Mouse (Mus musculus) cerebellum, adult (tissue): ENCODE data around the gene Ddx18.

Source experiments
- ATAC-seq: cut with Nextera tagmentation; 2 replicates; pipeline ENCODE4 v1.9.2; 2017; ENCODE audit warnings: mild to moderate bottlenecking, moderate library complexity, mixed read lengths; ENCODE audit not compliant: insufficient number of reproducible peaks, low FRiP score, low TSS enrichment

Ddx18 gene

DNA sequence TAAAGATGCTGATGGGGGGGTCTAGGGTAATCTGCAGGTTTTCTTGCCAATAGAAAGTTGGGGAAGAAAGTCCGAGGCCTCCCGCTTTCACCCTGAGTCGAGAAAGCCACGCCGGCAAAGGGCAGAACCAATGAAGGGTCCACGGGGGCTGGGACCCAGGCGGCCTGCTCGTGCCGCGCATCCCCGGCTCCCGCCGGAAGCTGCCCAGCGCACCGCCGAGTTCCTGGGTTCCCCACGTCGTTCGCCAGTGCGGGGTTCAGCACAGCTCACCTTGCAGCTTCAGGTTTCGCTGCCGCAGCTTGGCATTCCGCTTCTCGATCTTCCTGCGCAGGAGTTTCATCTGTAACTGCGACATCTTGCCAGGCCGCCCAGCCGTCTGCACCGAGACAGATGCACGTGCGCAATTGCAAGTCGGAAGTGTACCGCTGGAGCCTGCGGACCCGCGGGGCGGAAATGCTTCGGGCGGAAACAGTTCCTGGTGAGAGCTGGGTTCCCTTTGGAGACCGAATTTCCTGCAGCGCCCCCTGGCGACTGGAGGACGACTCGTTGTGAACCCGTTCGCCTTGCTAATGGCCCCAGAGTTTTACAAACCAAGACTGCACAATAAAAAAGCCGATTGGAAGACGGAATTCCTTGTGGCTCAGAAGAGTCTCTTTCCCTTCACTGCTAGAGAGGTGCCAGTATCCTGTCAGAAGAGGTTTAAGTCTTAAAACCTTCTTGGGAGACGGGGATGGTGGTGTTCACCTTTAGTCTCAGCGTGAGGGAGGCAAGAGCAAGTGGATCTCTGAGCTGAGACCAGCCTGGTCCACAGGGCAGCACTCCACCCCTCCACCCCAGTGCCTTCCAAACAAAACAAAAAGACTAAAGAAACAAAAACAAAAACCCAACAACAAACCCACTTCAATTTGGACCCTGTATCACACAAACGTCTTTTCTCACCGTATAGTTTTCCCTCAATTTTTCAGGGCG is at the start of gene Ddx18:
Gene Ddx18, minus strand, starts transcription at position 469 of the 969 bp plus-strand sequence.
- ATAC-seq = peak; percentile 94

DNA sequence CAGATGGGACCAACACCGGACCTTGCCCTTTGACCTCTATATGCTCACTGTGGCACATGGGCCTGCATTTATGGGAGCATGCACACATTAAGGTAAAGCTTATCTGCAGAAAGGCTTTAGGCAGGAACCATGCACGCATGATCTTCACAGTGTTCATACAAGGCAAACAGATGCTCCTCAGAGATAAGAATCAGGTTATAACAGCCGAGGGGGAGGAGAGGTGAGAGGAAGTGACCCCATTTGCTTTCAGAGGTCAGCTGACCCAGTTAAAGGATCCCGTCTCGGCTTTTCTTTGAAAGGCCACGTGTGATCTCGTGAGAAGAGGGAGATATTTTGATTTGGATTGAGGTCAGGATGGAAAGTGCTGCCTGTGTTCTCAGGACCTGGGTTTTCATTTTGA is 40.2 kb upstream of the Ddx18 start:
- no peak for ATAC-seq

DNA sequence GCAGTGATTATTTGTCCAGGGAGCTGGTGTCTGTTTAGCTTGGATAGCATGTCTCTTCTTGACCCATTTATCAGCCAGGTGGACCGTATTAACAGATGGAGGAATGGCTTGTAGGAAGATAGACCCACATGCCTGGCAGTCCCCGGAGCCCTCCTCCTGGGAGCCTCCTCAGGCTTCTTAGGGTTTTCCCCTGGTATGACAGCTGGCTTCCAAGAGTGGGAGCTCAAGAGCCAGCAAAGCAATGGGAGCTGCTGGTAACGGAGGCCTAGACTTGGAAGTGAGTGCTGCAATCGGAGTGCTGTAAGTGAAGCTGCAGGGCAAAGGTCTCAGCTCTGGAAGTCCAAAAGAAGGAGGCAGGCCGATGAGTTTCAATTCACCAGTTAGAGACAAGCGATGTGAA is 37.3 kb upstream of the Ddx18 start:
- peak; percentile 93 for ATAC-seq

DNA sequence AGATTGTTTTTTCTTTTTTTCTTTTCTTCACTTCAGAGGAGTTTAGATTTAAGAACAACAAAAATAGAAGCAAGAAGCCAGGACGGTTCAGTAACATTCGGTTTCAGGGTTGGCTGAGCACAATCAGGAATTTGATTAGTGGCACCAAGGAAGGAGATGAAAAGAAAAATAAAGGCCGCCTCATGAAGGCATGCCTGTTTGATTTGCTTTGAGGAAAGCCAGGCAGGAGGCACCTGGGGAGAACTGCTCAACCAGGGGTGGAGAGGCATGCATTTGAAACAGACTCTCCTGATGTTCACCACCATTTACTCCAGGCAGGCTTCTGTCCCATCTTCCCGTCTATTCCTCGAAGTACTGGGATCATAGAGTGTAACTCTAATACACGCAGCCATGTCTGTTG is 34.1 kb upstream of the Ddx18 start:
- no peak for ATAC-seq

DNA sequence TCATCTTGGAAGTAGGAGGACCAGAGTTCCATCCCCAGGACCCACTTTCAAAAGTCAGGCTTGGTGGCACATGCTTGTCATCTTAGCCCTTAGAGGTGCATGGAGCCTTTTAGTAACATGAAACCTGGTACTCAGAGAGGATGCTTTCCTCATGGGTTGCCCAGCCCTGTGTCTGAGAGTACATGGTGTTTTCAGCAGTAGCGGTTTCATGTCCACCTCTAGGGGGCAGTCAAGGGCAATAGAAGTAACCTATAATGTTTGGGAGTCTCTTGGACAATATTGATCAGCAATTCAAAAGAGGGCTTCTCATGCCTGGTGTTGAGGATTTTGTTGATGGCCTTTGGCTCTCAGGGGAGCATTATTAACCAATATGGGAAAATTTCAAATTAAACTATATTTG is 33.3 kb upstream of the Ddx18 start:
- ATAC-seq = no peak

DNA sequence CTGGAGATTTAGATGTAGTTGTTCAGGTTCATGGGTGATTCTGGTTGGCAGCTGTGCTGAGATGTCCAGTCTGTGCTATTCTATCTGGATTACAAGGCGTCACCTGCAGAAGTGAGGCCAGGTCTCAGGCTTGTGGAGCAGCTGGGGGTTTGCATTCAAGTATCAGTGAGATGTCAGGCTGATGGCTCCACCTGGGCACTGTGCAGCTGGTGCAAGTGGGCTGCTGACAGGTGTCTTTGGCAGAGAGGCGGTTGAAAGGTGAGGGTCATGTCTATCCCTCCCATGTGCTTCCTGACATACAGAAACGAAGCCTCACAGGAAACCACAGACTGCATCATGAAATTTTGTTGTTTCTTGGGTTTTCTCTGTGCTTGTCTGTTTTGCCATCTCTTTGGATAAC is 30.6 kb upstream of the Ddx18 start:
- ATAC-seq = no peak

DNA sequence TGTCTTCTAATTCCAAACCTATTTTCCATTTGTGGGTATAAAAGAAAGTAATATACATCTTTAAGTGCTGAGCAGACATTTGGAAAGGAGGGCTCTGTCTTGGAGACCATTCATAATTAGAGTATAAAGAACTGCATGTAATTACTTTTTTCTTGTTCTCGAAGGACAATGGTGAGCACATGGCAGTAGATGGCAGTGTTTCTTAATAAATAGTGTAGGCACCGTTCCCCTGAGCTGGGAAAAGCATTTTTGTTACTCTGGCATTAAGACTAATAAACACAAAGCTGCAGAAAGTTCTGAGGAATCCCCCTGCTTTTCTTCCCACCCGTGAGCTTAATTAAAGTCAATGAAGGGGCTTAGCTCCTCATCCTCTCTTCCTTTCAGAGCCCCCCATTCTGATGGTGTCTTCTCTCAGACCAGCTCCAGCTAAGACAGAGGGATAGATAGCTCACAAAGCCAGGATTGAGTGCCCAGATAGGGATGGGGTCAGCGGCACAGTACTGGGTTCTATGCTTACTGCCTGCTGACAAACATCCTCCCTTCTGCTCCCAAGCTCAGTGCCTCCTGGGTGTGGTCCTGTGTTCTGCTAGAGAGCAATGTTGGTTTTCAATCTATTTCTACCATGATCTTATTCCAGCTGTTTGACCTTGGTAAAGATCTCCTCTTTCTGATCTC is 29.3 kb upstream of the Ddx18 start:
- ATAC-seq = 0 out of 2 replicates have a peak, but pooled peaks have one; percentile 23

DNA sequence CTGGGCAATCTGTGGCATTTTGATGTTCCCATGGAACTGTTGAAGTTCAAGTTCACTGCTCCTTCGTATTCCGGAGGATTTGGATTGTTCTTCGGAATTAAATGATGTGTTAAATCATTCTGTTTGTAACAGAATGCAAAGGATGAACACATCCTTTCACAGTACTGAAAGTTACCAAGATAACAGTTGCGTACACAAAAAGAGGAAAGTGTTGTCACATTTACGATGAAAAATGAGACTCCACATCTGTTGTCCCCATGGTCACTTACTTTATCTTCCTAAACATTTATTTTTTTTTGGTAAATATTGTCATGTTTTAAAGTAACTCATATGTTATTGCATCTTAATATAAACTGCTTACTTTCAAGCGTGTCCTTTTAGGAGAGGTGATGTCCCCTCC is 17.0 kb upstream of the Ddx18 start:
- no peak for ATAC-seq

DNA sequence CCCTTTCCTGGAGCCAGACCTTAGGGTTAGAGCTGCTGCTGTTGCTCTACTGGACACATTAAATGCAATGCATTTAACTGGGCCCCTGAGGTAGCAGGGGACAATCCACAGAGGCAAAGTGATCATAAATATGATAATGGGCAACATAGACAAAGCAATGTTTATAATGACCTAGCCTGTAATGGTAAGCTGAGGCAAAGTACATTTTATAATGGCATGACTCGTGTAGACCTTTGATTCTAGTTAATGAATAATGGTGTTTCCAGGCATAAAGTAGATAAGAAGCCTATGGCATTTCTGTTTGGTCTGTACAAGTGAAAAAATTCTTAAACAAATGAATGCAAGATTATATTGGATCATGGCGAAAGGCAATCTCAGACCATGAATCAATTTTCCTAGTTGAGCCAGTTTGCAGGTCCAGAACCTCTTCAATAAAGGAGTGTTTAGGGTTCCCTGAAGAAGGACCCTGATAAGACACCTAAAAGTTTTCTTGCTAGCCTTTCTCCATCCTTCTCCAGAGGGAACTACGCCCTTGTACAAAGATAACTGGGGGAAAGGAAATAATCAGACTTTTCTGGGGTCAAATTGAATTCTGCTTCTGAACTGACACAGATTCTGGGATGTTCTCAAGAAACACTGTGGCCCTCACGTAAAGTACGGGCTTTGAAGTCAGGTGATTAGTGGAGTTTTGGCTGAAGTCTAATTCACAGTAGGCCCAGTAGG is 13.5 kb upstream of the Ddx18 start:
- no peak for ATAC-seq

DNA sequence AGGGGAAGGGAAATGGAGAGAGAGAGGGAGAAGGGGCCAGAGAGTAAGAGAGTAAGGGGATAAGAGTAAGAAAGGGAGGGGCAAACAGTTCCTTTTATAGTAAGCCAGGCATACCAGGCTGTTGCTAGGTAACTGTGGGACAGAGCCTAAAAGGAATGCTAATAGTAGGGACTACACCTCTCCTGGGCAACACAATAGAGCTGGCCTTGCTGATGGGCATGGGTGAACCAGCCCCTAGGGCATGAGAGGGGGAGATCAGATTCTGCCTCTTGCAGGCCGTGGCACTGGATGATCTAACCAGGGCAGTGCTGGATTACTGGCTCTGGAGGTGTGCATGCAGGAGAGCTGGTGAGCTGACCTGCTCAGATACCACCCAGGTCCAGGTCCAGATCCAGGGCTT is 9.7 kb upstream of the Ddx18 start:
- no peak for ATAC-seq

DNA sequence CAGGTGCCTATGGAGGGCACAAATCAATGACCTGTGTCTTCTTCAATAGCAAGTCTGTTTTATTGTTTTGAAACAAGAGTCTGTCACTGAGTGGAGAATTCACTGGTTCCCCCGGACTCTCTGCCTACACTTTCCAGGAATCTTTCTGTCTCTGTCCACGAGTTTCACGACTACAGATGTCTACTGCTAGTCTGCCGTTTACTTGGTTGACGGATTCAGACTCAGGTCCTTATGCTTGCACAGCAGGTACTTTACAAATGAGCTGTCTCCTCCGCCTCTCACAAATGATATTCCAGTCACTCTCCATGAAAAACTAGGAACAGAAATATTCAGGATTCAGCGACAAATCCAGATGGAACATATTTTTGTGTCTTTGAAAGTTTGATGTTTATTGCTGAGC is 2.7 kb upstream of the Ddx18 start:
- ATAC-seq = no peak

DNA sequence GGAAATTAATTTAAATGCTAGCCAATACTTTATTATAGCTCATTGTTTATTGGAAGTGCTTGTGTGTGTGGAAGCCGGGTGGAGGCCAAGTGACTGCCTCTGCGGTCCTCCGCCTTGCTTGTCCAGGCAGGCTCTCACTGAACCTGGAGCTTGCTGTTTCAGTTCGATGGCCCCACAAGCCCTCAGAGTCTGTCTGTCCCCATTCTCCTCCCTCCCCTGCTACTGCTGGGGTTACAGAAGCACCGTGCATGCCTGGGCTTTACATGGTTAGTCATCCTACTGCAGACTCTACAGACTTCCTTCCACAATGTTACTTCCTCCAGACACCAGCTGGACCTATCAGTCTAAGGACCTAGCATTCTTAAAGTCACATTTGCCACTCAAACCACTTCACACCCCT is 9.9 kb downstream of the Ddx18 start:
- no peak for ATAC-seq

DNA sequence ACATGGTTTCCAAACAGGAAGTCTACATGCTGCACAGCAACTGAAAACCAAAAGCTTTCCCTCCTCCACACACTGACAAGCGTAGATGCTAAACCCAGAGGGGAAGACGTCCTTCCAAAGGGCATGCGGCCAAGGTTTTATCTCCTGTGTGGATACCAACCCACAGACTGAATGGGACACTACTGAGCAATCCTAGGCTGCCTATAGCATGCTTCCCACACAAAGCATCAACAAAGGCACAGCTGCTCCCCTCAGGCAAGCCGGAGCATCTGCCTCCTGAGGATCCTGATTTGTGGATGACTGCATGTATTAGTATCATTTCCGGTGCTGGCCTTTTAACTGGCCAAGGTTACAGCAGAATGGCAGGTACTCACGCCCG is 16.3 kb downstream of the Ddx18 start:
- ATAC-seq = no peak

DNA sequence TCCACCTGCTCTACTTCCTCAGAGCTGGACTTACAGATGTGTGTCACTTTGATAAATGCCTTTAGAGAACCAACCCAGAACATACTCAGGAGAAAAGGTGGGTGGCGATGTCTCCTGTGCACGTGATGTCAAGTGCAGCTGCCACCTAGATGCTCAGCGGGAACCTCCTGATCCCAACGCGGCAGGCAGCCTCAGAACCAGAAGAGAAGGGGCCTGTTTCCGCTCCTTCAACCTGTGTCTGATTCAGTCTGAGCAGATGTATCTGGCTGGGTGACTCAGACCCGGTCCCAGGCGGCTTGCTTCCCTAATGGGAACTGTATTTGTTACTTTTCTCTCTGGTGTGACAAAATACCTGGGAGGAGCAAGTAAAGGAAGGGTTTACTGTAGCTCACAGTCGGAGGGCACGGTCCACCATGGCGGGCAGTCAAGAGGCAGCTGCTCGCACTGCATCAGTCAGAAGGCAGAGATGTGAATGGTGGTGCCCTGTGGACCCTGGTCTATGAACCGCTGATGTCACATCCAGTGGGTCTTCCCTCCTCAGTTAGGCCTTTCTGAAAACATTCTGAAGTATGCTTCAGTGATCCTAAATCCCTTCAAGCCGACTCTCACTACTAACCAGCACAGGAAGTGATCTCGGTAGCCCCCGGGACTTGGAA is 16.9 kb downstream of the Ddx18 start:
- ATAC-seq = no peak

DNA sequence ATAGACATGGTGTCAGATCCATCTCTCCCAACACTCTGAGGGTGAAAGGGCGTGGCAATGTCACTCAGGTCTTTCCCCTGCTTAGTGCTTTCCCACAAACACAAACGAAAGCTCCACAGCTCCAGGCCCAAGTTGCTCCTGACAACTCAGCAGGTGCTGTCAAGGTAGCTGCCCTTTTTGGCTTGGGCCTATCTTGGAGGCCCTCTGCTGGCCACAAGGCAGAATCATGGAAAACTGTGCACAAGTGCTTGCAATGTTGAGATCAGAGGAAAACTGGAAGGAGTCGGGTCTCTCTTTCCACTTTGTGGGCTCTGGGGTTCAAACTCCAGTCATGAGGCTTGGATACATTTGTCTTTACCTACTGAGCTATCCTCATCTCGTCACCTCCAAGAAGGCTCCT is 18.3 kb downstream of the Ddx18 start:
- ATAC-seq = no peak

DNA sequence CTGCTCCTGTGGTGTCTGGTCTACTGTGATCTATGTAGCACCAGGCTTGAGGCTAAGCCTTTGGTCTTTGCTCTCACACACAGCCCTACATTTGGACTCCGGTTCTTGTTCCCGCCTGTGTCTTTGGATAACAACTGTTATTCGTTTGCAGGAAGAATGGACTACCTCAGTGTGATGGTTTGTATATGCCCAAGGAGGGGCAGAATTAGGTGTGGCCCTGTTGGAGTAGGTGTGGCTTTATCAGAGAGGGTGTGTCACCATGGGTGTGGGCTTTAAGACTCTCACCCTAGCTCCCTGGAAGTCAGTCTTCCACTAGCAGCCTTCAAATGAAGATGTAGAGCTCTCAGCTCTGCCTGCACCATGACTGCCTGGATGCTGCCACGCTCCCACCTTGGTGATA is 19.1 kb downstream of the Ddx18 start:
- ATAC-seq = no peak

DNA sequence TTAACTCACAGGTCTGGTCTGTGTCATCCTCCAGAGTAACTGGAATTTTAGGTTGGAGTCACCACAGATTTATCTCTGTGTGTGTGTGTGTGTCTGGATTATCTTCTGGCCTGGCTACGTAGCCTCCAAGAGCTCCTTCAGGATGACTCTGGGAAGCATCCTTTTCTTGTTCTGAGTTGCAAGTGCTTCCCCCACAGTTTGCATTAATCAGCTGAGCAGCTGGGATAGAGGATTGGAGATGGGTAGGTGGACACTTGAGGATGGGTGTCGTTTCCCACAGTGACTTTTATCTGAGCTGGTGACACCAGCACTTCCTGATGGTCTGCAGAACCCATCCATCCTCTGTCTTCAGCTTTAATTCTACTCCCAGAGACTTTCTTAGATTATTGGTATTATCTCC is 20.9 kb downstream of the Ddx18 start:
- ATAC-seq = no peak

DNA sequence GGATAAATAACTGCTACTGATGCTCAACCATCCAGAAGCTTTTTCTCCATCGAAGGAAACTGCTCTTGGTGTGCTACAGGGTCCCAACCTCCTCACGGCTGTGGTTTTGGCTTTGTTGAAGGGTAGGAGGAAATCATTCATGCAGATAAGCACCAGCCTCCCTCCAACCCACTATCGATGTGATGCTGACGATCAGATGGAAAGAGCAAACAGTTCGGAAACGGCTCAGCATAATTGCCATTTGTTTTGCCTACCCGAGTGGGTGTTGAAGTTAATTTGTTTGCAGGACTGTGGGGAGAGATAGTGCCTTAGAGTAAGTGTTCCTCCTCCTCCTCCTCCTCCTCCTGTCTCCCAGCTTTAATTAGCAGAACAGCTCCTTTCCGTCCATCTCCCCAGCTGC is 27.4 kb downstream of the Ddx18 start:
- ATAC-seq = no peak

DNA sequence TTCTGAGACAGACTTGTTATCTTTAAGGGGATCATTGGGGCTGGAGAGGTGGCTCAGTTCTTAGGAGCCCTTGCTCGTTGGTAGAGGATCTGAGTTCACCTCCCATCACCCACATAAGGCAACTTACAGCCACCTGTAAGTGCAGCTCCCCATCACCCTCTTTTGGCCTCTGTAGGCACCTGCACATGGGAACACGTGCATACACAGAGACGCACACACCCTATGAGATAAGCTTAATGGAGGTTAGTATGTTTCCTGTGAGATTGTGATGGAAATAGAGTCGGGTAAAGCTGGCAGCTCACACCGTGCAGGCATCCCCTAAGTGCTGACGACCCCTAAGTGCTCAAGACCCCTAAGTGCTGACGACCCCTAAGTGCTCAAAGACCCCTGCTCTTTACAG is 36.4 kb downstream of the Ddx18 start:
- no peak for ATAC-seq

DNA sequence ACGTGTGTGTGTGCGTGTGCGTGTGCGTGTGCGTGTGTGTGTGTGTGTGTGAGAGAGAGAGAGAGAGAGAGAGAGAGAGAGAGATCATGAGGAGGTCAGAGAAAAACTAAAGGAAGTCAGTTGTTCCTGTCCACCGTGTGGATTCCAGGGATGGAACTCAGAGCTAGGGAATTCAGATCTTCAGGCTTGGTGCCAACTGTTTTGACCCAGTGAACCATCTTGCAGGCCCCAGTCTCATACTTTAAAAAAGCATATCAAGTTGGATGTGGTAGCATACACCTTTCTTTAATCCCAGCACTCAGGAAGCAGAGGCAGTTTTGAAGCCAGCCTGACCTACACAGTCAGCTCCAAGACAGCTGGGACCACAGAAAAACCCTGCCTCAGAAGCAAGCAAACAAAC is 38.5 kb downstream of the Ddx18 start:
- no peak for ATAC-seq

DNA sequence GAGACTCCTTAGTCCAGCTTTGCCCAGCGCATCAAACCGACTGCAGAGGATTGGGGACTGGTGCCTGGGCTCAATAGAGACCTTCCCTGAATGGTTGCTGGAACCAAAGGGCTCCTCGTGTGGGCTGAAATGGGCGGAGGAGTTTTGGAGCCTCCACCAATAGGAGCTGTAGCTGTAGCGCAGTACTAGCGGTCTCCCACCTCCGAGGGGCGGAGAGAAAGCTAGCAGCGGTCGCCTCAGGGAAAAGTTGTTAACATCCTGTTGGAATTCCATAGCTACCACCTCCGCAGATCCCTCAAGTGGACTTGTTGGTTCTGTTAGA is 39.4 kb downstream of the Ddx18 start, which contains the start of gene Htr5b:
Gene Htr5b, minus strand, starts transcription at position 67 of the 322 bp plus-strand sequence.
- ATAC-seq = no peak
